Mouse (Mus musculus) liver, embryonic 18 days (tissue): ENCODE results near the gene Olfm4. TPM values are rescaled to one million over a fixed set of nuclear protein-coding genes. Genes with fewer than 3 reads are reported as not detected.

Experiments used
- polyA plus RNA-seq: library from polyadenylated mRNA; depleted of rRNA; stranded (reverse); fragments of >200 nt; gene quantifications from 2 replicates; pipeline ENCODE4 v1.2.3, GENCODE M21; 2012; rRNA removed

Gene Olfm4
- polyA plus RNA-seq = 55.4 and 85.0 TPM in 2 replicates

DNA sequence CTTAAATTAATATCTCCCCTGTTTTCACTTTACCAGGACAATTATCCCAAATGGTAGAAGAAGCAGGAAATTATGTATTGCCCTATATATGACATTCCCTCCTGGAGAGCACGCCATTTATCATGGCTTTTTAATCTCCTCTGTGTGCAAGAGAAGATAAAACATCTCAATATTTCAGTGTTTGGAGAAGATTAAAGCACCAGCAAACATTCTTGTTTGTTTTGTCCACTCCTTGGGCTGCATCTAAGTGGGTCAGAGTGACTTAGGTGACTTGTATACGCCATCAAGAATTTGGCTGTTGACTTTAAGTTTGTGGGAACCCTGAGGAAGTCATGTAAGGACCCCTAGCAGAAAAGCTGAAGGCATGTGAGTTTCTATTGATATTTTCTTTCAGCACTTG lies at the start of gene Olfm4:
Gene Olfm4, plus strand, starts transcription at position 301 of the 400 bp plus-strand sequence.

Other genes with a start within 250 kb of the Olfm4 start
- gene Pcdh8, start 212.8 kb upstream of the Olfm4 start, polyA plus RNA-seq = 0.02 and 0.05 TPM in 2 replicates